Mouse (Mus musculus) large intestine, adult 2 months (tissue): ENCODE results near the gene Zfp109. TPM values are rescaled to one million over a fixed set of nuclear protein-coding genes. Genes with fewer than 3 reads are reported as not detected.

ENCODE experiments used
- DNase-seq: peaks from one replicate; pipeline ENCODE4 v3.0.0-alpha.2; 2012; ENCODE audit warnings: low read depth, low spot score
- WGBS: fragments of 180-500 bp; shearing (Covaris S2); methylation state at CpG from one replicate; pipeline ENCODE4 v1.1.7; 2018; 5-methylcytosine and 5-hydroxymethylcytosine counted together
- polyA plus RNA-seq: library from polyadenylated mRNA; depleted of rRNA; stranded (reverse); fragments of >200 nt; gene quantifications from 2 replicates; pipeline ENCODE4 v1.2.3, GENCODE M21; 2012; rRNA removed

Gene Zfp109
- polyA plus RNA-seq, 1 experiment = 0.78 TPM

GRCm38 (mm10) chr7:24210296-24210695, 27.1 kb downstream of the Zfp109 start:
- WGBS = 74% methylated on average over 2 of the region's 2 CpGs
- DNase-seq = no peak

DNA sequence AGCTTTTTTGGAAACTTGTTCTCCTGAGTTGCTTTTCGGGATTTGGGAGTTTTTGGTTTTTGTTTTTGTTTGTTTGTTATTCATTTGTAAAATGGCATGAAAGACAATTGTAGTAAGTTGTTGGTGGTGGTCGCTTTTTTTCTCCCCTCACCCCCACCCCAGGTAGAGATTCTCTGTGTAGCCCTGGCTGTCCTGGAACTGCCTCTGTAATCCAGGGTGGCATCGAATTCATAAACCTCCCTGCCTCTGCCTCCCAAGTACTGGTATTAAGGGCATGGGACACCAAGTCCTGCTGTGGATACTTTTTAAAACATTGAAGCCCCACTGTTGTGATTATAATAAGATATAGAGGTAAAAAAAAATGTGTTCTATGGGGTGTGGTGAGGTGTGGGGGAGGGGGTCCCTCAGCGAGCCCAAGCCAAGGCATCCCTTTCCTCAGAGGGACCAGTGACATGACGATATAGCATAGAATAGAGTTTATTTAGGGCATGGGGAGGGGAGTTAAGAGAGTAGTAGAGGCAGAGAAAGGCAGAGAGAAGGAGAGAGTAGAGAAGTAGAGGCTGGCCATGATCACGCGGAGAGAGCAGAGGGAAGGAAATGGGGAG, 29.0 kb downstream of the Zfp109 start:
- DNase-seq = no peak
- 60% methylated on average over 7 of the region's 7 CpGs for WGBS

- DNase-seq = peak; percentile 63
- WGBS = 8% methylated on average over 24 of the region's 24 CpGs
These were observed 29.7 kb downstream of the Zfp109 start for GRCm38 (mm10) chr7:24207488-24208261.

- no peak for DNase-seq
- WGBS = 98% methylated on average over 4 of the region's 4 CpGs
These were observed 40.4 kb downstream of the Zfp109 start for GRCm38 (mm10) chr7:24196961-24197360.

- DNase-seq = no peak
- WGBS = 28% methylated on average over 3 of the region's 3 CpGs
These were observed 44.2 kb downstream of the Zfp109 start for GRCm38 (mm10) chr7:24193157-24193556.

GRCm38 (mm10) chr7:24191361-24191760, 46.0 kb downstream of the Zfp109 start:
- no peak for DNase-seq
- 79% methylated on average over 2 of the region's 2 CpGs for WGBS

DNA sequence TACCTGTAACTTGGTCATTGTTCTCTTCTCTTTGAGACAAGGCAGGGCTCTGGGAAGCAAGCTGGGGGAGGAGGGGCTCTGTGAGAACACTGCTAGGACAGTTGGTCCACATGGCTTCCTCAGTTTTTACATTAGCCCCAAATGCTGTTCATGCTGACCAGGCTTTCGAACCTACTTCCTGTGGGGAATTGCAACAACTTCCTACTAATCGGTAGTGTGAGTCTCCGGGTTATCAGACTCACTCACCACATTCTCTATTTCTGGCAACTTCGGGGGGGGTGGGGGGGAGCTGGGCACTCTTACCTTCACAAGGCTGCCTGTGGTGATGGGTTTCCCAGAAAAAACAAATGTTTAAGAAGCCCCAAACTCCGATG, 47.8 kb downstream of the Zfp109 start:
- DNase-seq = no peak
- WGBS = 70% methylated on average over 5 of the region's 5 CpGs

- DNase-seq = no peak
- WGBS = 62% methylated on average over 4 of the region's 4 CpGs
These were observed 48.3 kb downstream of the Zfp109 start for GRCm38 (mm10) chr7:24188901-24189570.

DNA sequence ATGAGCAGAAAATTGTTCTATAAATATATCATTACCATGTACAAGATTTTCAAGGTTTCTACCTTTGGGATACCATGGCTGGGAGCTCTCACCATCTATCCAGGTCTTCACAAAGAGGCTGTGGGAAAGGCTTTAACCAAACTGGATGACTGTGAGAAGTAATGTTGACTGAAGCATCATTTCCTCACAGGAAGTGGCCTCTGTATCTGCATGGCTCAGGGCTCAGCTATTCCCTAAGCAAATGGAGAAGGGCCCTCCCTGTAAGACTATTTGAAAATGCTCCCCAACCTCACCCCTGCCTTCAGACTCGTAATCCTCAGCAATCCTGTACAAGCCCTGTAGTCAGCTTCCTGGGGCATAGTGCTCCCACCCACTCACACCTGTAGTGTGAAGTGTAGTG, 49.7 kb downstream of the Zfp109 start:
- WGBS = 42% methylated on average over 1 of the region's 1 CpGs
- DNase-seq = no peak

Other genes with a start within 250 kb of the Zfp109 start
- gene V1rd19, start 235.9 kb downstream of the Zfp109 start, polyA plus RNA-seq = not detected in 2 replicates
- not detected in 2 replicates for gene Vmn1r183, start 184.3 kb downstream of the Zfp109 start, polyA plus RNA-seq
- 8.6 and 11.6 TPM in 2 replicates for gene Zfp180, start 155.6 kb downstream of the Zfp109 start, polyA plus RNA-seq
- gene Zfp112, start 125.2 kb downstream of the Zfp109 start, polyA plus RNA-seq = 0.82 and 1.5 TPM in 2 replicates
- gene Zfp235, start 103.4 kb downstream of the Zfp109 start, polyA plus RNA-seq = 4.1 and 6.3 TPM in 2 replicates
- 0.33 TPM in 1 of 2 replicates, not detected in the other for gene Zfp114, start 62.5 kb downstream of the Zfp109 start, polyA plus RNA-seq
- 1.2 and 2.1 TPM in 2 replicates for gene Zfp111, start 26.1 kb downstream of the Zfp109 start, polyA plus RNA-seq
- gene Zfp108, start 17.2 kb upstream of the Zfp109 start, polyA plus RNA-seq = 0.27 and 0.71 TPM in 2 replicates
- gene Zfp93, start 32.9 kb upstream of the Zfp109 start, polyA plus RNA-seq = 1.0 and 1.3 TPM in 2 replicates
- gene Zfp61, start 63.7 kb upstream of the Zfp109 start, polyA plus RNA-seq = 3.8 and 4.1 TPM in 2 replicates
- gene Zfp94, start 79.1 kb upstream of the Zfp109 start, polyA plus RNA-seq = 2.1 and 3.1 TPM in 2 replicates
- 0.16 TPM in 1 of 2 replicates, not detected in the other for gene Tescl, start 96.4 kb upstream of the Zfp109 start, polyA plus RNA-seq
- gene Lypd5, start 111.6 kb upstream of the Zfp109 start, polyA plus RNA-seq = 0.04 TPM in 1 of 2 replicates, not detected in the other
- 76.3 and 90.9 TPM in 2 replicates for gene Kcnn4, start 132.7 kb upstream of the Zfp109 start, polyA plus RNA-seq
- gene Smg9, start 162.1 kb upstream of the Zfp109 start, polyA plus RNA-seq = 40.0 and 42.2 TPM in 2 replicates
- gene Irgc1, start 214.7 kb upstream of the Zfp109 start, polyA plus RNA-seq = 0.84 TPM in 1 of 2 replicates, not detected in the other
- gene Plaur, start 224.9 kb upstream of the Zfp109 start, polyA plus RNA-seq = 10.6 and 11.6 TPM in 2 replicates
- 2.0 and 2.7 TPM in 2 replicates for gene Cadm4, start 244.5 kb upstream of the Zfp109 start, polyA plus RNA-seq